Mouse (Mus musculus) liver, adult 2 months (tissue): ENCODE measurements at regions not wholly inside any gene's neighbourhood (a gene's known extent, or its start where the extent isn't known, plus 50 kb on each side); places are given as distances from the start of the nearest gene placed in this dataset.

Source experiments
- CTCF ChIP-seq: fragments of 200-500 bp; IDR thresholded peaks from 2 replicates; pipeline ENCODE4 v1.5.1; 2011; ENCODE audit warnings: low read depth, low read length, control low read depth
- POLR2A ChIP-seq: fragments of 200-500 bp; IDR thresholded peaks from 2 replicates; pipeline ENCODE4 v1.6.1; 2011; ENCODE audit warnings: low read length, control low read depth; ENCODE audit not compliant: insufficient read depth; ENCODE audit errors: extremely low read depth

DNA sequence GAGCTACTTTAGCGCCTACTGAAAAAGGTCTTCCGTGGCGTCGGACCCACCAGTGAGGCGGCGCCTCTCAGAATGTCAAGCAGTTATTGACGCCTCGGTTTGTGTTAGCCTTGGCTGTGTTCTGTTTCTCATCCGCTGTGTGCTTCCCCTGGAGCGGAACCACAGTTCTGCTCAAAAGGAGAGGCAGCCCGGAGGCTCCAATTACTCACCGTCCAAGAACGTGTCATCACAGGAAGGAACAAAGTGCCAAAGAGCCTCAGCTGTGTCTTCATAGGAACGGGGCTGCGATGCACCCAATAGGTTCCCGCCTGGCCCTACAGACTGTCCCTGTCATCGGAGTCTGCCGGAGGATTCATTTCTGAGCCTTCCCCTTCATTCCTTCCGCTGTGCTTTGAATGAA, 245.0 kb upstream of the Rpl38 start:
- no peak for TF ChIP-seq CTCF
- no peak for TF ChIP-seq POLR2A
